Mouse (Mus musculus): ENCODE data around the gene Tmsb15b2.

- TF ChIP-seq CTCF (IDR thresholded peaks at IDR 0.05; ENCODE audit: low read depth) (no peak), EP300 (optimal IDR thresholded peaks at IDR 0.05) (no peak)
Observed at GRCm38 (mm10) chrX:136927031-136927430, 48.3 kb downstream of the Tmsb15b2 start, which contains the start of gene H2bfm.

All from stomach, postnatal 0 days (tissue).